ENCODE assay signal across 15 mouse cellular contexts in the genomic region with DNA sequence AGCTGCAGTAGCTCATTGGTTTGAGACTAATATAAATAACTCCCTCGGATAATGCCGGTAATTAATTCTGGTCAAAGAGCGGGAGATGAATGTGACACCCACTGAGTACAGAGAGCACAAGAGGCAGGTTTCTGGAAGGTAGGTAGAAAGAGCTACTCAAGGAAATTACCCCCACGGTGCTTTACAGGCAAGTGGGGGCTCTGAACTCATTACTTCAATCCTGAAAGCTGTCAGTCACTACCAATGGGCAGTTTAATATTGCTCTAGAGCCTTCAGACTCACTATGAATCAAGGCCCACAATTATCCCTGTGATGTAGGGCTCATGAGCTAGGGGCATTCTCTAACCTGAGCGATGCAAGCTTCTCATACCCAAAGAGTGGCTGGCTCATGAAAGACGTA.
"Had no signal": no experiment of that assay in that cellular context is flagged by ENCODE, and none has a peak within 500 bp of the region (broad histone marks: within the 10 kb centered on the region; RNA-seq: fewer than 3 reads in every experiment).

No protein-coding gene starts in this region.

- H3K4me1 ChIP-seq: liver, embryonic 13.5 days; lung, embryonic 15.5 days; midbrain, embryonic 12.5 days had no signal

- H3K4me3 ChIP-seq: limb, embryonic 12.5 days; liver, embryonic 13.5 days; lung, embryonic 15.5 days; midbrain, embryonic 12.5 days had no signal

- H3K4me2 ChIP-seq: limb, embryonic 12.5 days; liver, embryonic 13.5 days; lung, embryonic 15.5 days; midbrain, embryonic 12.5 days had no signal

- H3K36me3 ChIP-seq: limb, embryonic 12.5 days; liver, embryonic 13.5 days; lung, embryonic 15.5 days; midbrain, embryonic 12.5 days had no signal

- DNase-seq: kidney, adult 2 months; kidney, postnatal 36 days; layer of hippocampus, adult 9-11 months; layer of hippocampus, postnatal 36 days; liver; liver, embryonic 13.5 days; liver, postnatal 0 days; lung, postnatal 14 days; right cerebral cortex, adult 18-20 months; right cerebral cortex, postnatal 25 days; thymus, postnatal 36 days had no signal

- H3K9ac ChIP-seq: limb, embryonic 12.5 days; liver, embryonic 13.5 days; liver, postnatal 0 days; lung, embryonic 15.5 days; midbrain, embryonic 12.5 days had no signal

- H3K27me3 ChIP-seq: limb, embryonic 12.5 days; liver, embryonic 13.5 days; lung, embryonic 15.5 days; midbrain, embryonic 12.5 days had no signal

- H3K27ac ChIP-seq: limb, embryonic 12.5 days; liver, embryonic 13.5 days; lung, embryonic 15.5 days; midbrain, embryonic 12.5 days had no signal

- ATAC-seq: intestine, embryonic 16.5 days; liver, postnatal 0 days had no signal

- H3K9me3 ChIP-seq: limb, embryonic 12.5 days; liver, embryonic 13.5 days; lung, embryonic 15.5 days; midbrain, embryonic 12.5 days had no signal
